Mouse (Mus musculus): Measurements from ENCODE around the gene Prickle1.

DNA sequence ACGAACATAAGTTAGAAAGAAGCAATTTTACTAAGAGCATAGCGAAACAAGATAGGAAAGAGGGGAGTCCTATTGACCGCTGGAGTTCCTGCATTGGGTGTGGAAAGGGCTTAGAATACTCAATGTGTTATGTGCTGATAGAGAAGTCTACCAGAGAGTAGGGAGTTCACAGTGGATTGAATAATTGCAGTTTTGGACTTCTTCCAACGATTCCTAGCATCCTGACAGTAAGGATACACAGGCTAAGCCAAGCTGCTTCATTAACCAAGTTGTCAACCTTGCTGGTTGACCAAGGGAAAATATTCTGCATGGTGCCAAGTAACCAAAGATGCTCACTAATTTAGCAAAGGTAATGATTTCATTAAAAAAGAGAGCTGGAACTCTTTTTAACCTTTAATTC lies 118.0 kb downstream of the Prickle1 start:
- TF ChIP-seq CTCF (IDR thresholded peaks at IDR 0.05; ENCODE audit: low read depth, low read length): no peak
- TF ChIP-seq POLR2A (IDR thresholded peaks at IDR 0.05; ENCODE audit: borderline replicate concordance, low read depth, low read length): no peak
